Mouse (Mus musculus): ENCODE data around the gene Cyb561d2. TPM values are rescaled to one million over a fixed set of nuclear protein-coding genes. Genes with fewer than 3 reads are reported as not detected.

Gene Cyb561d2
- polyA plus RNA-seq, 1 experiment from 2014 or later, result 35.1 TPM

DNA sequence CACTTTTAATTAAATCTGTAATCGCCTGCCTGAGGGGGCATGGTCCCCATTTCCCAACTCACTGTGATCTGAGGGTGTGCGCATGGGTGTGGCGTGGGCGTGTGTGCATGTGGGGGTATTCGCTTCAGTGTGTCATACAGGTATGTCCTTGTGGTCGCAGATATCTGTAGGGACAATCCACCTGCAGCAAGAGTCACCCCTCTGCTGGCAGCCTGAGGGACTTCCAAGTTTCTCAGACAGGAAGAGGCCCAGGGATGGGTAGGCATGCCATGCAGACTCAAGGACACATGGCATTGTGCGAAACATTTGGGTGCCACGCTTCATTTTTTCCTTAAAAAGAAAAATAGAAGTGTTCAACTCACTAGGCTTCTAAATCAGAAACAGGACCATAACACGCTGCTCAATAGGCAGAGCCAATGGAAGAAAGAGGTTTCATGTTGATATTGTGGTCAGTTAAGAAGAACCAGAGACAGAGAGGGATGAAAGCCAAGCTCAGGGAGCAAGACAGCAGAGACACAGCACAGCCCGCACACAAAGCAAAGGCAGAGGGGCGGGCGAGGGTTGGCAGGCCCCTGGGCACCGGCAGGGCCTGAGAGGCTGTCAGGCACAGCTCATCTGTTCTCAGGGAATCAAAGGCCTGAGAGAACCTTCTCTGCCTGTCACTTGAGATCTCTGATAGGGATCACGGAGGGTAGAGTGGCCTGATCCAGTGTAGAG lies 31.5 kb downstream of the Cyb561d2 start:
- no peak for ATAC-seq (ENCODE audit: low FRiP score, low TSS enrichment)
- no peak overlapping the region for H3K4me3 ChIP-seq (replicated peaks; ENCODE audit: low read depth, low read length)
- no peak overlapping the region for H3K9ac ChIP-seq (replicated peaks; ENCODE audit: low read length)
- DNase-seq, result no peak
- H3K9me3 ChIP-seq (ENCODE audit: control insufficient read depth, low read length), result no peaks in the 10 kb centered on the region
- H3K4me1 ChIP-seq (ENCODE audit: control insufficient read depth, insufficient read depth, low read length), result peaks cover 35% of the 10 kb centered on the region
- H3K27ac ChIP-seq (replicated peaks; ENCODE audit: low read depth, low read length), result peak overlapping the region; percentile 79
- H3K4me2 ChIP-seq (ENCODE audit: low read length), result no peak overlapping the region
- H3K36me3 ChIP-seq (ENCODE audit: control insufficient read depth, insufficient read depth, low read length), result no peaks in the 10 kb centered on the region
- WGBS, result 81% methylated on average over 14 of the region's 14 CpGs
- H3K27me3 ChIP-seq (ENCODE audit: control insufficient read depth, insufficient read depth, low read length), result no peaks in the 10 kb centered on the region

DNA sequence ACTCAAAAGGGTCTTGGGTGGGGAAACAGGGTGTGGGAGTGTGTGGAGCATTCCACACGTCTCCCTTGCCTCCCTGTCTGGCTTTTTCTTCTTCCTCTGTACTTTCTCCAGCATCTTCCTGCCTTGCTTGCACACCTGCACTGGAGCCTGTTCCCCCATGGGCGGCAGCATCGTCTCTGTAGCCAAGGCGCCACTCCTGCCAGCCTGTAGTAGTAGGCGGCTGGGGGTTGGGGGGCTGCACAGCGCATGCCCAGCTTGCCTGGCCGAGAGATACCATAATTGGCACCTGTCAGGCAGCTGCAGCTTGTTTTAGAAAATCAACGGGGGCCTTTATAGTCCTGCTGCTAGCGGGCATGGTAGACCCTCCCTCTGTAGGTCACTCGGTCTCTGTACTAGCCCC lies 33.7 kb downstream of the Cyb561d2 start:
- no peak overlapping the region for H3K4me3 ChIP-seq (replicated peaks; ENCODE audit: low read depth, low read length)
- H3K27me3 ChIP-seq (ENCODE audit: control insufficient read depth, insufficient read depth, low read length), result no peaks in the 10 kb centered on the region
- H3K9me3 ChIP-seq (ENCODE audit: control insufficient read depth, low read length), result no peaks in the 10 kb centered on the region
- H3K4me1 ChIP-seq (ENCODE audit: control insufficient read depth, insufficient read depth, low read length), result peaks cover 54% of the 10 kb centered on the region
- H3K27ac ChIP-seq (replicated peaks; ENCODE audit: low read depth, low read length), result peak overlapping the region; percentile 52; the same call in 1 of the 2 replicates
- peak; percentile 72 for DNase-seq
- 50% methylated on average over 10 of the region's 10 CpGs for WGBS
- ATAC-seq (ENCODE audit: low FRiP score, low TSS enrichment), result no peak
- H3K36me3 ChIP-seq (ENCODE audit: control insufficient read depth, insufficient read depth, low read length), result no peaks in the 10 kb centered on the region
- H3K9ac ChIP-seq (replicated peaks; ENCODE audit: low read length), result no peak overlapping the region; the same call in 1 of the 2 replicates
- H3K4me2 ChIP-seq (ENCODE audit: low read length), result no peak overlapping the region

DNA sequence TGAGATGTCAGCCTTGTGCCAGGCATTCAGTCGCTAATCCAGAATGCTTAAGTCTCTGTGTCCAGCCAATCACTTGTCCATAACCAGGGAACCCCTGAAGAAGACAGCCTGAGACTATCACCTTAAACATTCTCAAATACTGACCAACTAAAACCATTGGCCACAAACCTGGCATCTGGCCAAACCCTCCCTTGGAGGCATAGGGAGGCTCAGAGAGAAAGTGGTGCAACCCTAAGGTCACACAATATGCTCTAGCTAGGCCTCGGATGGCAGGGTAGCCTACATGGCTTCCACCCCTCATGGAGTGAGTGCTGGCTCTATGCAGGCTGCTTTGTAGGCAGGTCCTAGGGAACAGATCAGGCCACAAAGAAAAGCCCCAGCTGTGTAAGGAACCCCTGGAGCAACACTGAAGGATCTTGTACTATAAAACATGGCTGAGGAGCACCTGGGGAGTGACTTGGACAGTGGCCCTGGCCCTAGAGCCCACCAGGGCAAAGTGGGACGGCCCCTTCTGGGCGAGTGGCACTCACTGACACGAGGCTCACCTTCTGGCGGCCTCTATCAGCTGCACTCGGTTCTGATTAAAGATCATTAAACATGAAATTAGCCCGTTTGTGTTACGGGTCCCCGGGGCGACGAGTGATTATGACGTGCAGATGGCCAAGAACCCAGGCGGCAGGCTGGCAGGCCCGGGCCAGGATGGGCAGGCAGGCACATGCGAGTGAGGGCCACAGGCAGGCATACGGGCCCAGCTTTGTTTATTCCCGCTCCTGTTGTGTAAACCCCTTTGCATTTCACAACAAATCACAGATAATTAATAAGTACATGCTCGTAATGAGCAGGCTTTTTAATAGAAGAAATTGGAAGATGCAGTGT lies 37.1 kb downstream of the Cyb561d2 start:
- DNase-seq, result no peak

DNA sequence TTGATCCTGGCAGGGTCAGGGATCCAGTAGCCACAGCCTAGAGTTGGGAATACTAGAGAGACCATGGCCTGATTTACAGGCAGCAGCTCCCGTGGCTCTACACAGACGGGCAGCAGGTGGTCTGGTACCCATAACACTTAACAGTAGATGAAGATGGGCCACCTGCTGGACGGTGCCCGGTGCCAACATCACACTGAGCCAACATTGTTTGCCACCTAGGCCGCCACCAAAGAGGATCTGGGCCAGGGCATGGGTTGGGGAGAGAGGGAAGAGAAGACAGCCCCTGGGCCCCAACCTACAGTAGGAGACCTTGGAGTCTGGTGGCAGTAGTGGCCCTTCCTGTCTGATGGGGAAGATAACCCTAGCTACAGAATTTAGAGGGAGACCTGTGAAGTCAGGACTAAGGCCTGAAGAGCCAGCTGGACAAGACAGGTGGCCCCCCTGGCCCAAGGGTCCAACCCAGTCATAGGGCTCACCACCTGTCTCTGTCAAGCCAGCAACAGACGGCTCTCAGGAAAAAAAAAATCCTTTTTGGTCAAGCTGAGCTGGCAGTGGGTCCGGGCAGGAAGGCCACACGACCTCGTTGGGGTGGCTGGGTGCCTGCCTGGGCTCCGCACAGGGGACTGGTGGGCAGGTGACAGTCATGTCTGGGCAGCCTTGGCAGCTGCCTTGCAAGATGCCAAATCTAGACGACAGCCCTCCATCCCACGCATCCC lies 39.7 kb downstream of the Cyb561d2 start:
- H3K27me3 ChIP-seq (ENCODE audit: control insufficient read depth, insufficient read depth, low read length), result no peaks in the 10 kb centered on the region
- H3K9me3 ChIP-seq (ENCODE audit: control insufficient read depth, low read length), result no peaks in the 10 kb centered on the region
- H3K27ac ChIP-seq (replicated peaks; ENCODE audit: low read depth, low read length), result no peak overlapping the region
- no peak for DNase-seq
- H3K36me3 ChIP-seq (ENCODE audit: control insufficient read depth, insufficient read depth, low read length), result 0 out of 2 replicates have a peak, but pooled peaks cover 7% of the 10 kb centered on the region
- no peak for ATAC-seq (ENCODE audit: low FRiP score, low TSS enrichment)
- H3K4me2 ChIP-seq (ENCODE audit: low read length), result no peak overlapping the region
- no peak overlapping the region for H3K9ac ChIP-seq (replicated peaks; ENCODE audit: low read length)
- WGBS, result 89% methylated on average over 12 of the region's 12 CpGs
- peaks cover 29% of the 10 kb centered on the region for H3K4me1 ChIP-seq (ENCODE audit: control insufficient read depth, insufficient read depth, low read length)
- no peak overlapping the region for H3K4me3 ChIP-seq (replicated peaks; ENCODE audit: low read depth, low read length)

More for the DNA sequence above, 37.1 kb downstream of the Cyb561d2 start:
- H3K9ac ChIP-seq (replicated peaks; ENCODE audit: low read length), result 0 out of 2 replicates have a peak overlapping the region, but pooled peaks have one; percentile 20
- no peaks in the 10 kb centered on the region for H3K27me3 ChIP-seq (ENCODE audit: control insufficient read depth, insufficient read depth, low read length)
- no peaks in the 10 kb centered on the region for H3K9me3 ChIP-seq (ENCODE audit: control insufficient read depth, low read length)
- ATAC-seq (ENCODE audit: low FRiP score, low TSS enrichment), result 0 out of 2 replicates have a peak, but pooled peaks have one; percentile 15
- no peak overlapping the region for H3K4me3 ChIP-seq (replicated peaks; ENCODE audit: low read depth, low read length)
- H3K27ac ChIP-seq (replicated peaks; ENCODE audit: low read depth, low read length), result peak overlapping the region; percentile 72
- H3K4me2 ChIP-seq (ENCODE audit: low read length), result no peak overlapping the region
- peaks cover 49% of the 10 kb centered on the region for H3K4me1 ChIP-seq (ENCODE audit: control insufficient read depth, insufficient read depth, low read length)
- no peaks in the 10 kb centered on the region for H3K36me3 ChIP-seq (ENCODE audit: control insufficient read depth, insufficient read depth, low read length)
- 55% methylated on average over 19 of the region's 19 CpGs for WGBS

DNA sequence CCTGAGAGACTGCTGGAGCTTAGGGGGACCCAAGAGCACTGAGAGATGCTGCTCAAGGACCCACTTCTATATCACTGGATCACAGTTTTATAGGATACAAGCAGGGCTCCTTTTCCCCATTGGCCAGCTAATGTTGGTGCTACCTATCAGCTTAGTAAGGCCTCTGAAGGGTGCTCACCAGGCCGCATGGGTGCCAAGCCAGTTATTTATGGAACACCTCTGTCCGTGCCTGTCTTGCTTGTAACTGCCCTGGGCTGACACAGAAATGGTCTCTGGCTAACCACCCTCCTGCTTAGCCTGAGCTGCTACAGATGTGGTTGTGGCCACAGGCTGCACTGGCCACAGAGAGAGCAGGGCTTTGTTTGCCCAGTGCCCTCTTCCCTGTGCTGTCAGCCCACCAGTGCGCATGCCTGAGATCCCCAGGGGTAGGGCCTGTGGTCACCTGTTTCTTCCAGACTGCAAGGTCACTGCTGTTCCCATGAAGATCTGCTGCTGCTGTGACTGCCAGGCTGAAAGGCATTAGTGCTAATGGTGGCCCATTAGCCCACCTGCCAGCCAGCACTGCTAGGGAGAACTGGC lies 41.2 kb downstream of the Cyb561d2 start:
- Histone ChIP-seq H3K27ac (replicated peaks; ENCODE audit: low read depth, low read length) (no peak overlapping the region; the same call in 1 of the 2 replicates), H3K4me1 (ENCODE audit: control insufficient read depth, insufficient read depth, low read length) (peaks cover 24% of the 10 kb centered on the region), H3K4me3 (replicated peaks; ENCODE audit: low read depth, low read length) (no peak overlapping the region), H3K9ac (replicated peaks; ENCODE audit: low read length) (no peak overlapping the region), H3K4me2 (ENCODE audit: low read length) (no peak overlapping the region), H3K27me3 (ENCODE audit: control insufficient read depth, insufficient read depth, low read length) (no peaks in the 10 kb centered on the region), H3K9me3 (ENCODE audit: control insufficient read depth, low read length) (no peaks in the 10 kb centered on the region), H3K36me3 (ENCODE audit: control insufficient read depth, insufficient read depth, low read length) (0 out of 2 replicates have a peak, but pooled peaks cover 7% of the 10 kb centered on the region)
- 95% methylated on average over 3 of the region's 3 CpGs for WGBS
- no peak for DNase-seq
- no peak for ATAC-seq (ENCODE audit: low FRiP score, low TSS enrichment)

DNA sequence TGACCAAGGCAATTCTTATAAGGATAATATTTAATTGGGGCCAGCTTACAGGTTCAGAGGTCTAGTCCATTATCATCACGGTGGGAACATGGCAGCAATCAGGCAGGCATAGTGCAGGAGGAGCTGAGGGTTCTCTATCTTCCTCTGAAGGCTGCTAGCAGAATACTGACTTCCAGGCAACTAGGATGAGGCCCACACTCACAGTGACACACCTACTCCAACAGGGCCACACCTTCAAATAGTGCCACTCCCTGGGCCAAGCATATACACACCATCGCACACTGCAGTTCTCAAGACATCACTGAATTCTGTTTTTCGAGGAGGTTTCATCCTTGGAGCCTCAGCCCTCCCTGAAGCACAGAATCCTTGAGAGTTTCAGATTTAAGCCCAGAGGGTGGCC lies 45.6 kb downstream of the Cyb561d2 start:
- no peaks in the 10 kb centered on the region for H3K27me3 ChIP-seq (ENCODE audit: control insufficient read depth, insufficient read depth, low read length)
- peaks cover 8% of the 10 kb centered on the region; the same call in 1 of the 2 replicates for H3K4me1 ChIP-seq (ENCODE audit: control insufficient read depth, insufficient read depth, low read length)
- no peak for ATAC-seq (ENCODE audit: low FRiP score, low TSS enrichment)
- no peaks in the 10 kb centered on the region for H3K9me3 ChIP-seq (ENCODE audit: control insufficient read depth, low read length)
- DNase-seq, result no peak
- no peak overlapping the region for H3K4me2 ChIP-seq (ENCODE audit: low read length)
- 88% methylated on average over 3 of the region's 3 CpGs for WGBS
- H3K27ac ChIP-seq (replicated peaks; ENCODE audit: low read depth, low read length), result no peak overlapping the region
- H3K9ac ChIP-seq (replicated peaks; ENCODE audit: low read length), result no peak overlapping the region
- no peak overlapping the region for H3K4me3 ChIP-seq (replicated peaks; ENCODE audit: low read depth, low read length)
- 0 out of 2 replicates have a peak, but pooled peaks cover 7% of the 10 kb centered on the region for H3K36me3 ChIP-seq (ENCODE audit: control insufficient read depth, insufficient read depth, low read length)

DNA sequence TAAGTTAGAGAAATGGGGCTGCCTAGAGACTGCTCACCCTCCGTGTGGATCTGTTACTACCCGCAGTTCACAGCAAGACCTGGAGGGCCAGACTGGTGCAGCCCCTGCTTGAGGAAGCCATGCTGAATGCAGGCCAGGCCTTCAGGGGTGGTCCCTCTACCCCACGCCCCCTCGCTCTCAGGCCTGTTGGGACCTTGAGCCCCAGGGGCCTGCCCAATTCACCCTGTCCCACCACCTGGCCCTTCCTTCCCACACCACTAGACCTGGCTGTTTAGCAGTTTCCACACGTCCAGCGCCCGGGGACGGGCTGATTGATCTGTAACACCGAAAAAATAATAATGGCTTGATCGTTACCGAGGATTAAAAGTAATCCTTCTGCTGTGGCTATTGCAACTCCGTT lies 47.8 kb downstream of the Cyb561d2 start:
- no peak for ATAC-seq (ENCODE audit: low FRiP score, low TSS enrichment)
- peak overlapping the region; percentile 52; the same call in 1 of the 2 replicates for H3K27ac ChIP-seq (replicated peaks; ENCODE audit: low read depth, low read length)
- 46% methylated on average over 12 of the region's 12 CpGs for WGBS

DNA sequence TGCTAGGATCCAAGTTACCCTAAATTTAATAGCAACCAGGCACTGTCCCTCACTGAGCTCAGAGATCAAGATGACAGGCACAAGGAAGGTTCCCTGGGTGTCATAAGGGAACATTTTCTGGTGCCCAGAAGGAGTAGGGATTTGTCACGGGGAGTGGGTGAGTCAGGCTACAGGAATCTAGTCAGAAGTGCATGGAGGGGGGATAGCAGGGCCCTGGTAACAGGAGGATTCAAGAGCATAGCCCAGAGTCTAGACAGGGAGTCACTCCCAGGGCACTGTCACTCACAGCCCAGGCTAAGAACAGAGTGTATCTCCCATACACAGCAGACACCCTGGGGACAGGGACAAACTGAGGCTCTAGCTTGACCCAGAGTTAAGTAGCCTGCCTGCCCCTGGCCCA lies 48.5 kb downstream of the Cyb561d2 start:
- Histone ChIP-seq H3K9ac (replicated peaks; ENCODE audit: low read length) (no peak overlapping the region), H3K4me2 (ENCODE audit: low read length) (no peak overlapping the region), H3K4me3 (replicated peaks; ENCODE audit: low read depth, low read length) (no peak overlapping the region), H3K36me3 (ENCODE audit: control insufficient read depth, insufficient read depth, low read length) (0 out of 2 replicates have a peak, but pooled peaks cover 7% of the 10 kb centered on the region), H3K9me3 (ENCODE audit: control insufficient read depth, low read length) (no peaks in the 10 kb centered on the region), H3K27ac (replicated peaks; ENCODE audit: low read depth, low read length) (no peak overlapping the region), H3K27me3 (ENCODE audit: control insufficient read depth, insufficient read depth, low read length) (no peaks in the 10 kb centered on the region), H3K4me1 (ENCODE audit: control insufficient read depth, insufficient read depth, low read length) (peaks cover 8% of the 10 kb centered on the region; the same call in 1 of the 2 replicates)
- 76% methylated on average over 1 of the region's 1 CpGs for WGBS
- DNase-seq (no peak), ATAC-seq (ENCODE audit: low FRiP score, low TSS enrichment) (no peak)

More for the DNA sequence above, 47.8 kb downstream of the Cyb561d2 start:
- Histone ChIP-seq H3K27me3 (ENCODE audit: control insufficient read depth, insufficient read depth, low read length) (no peaks in the 10 kb centered on the region), H3K4me3 (replicated peaks; ENCODE audit: low read depth, low read length) (no peak overlapping the region), H3K36me3 (ENCODE audit: control insufficient read depth, insufficient read depth, low read length) (0 out of 2 replicates have a peak, but pooled peaks cover 7% of the 10 kb centered on the region), H3K9ac (replicated peaks; ENCODE audit: low read length) (0 out of 2 replicates have a peak overlapping the region, but pooled peaks have one; percentile 3), H3K9me3 (ENCODE audit: control insufficient read depth, low read length) (no peaks in the 10 kb centered on the region), H3K4me1 (ENCODE audit: control insufficient read depth, insufficient read depth, low read length) (peaks cover 8% of the 10 kb centered on the region; the same call in 1 of the 2 replicates), H3K4me2 (ENCODE audit: low read length) (no peak overlapping the region)
- no peak for DNase-seq

Measured in midbrain, embryonic 14.5 days (tissue).